Mouse (Mus musculus): Measurements from ENCODE around the gene Mfap1b.

DNA sequence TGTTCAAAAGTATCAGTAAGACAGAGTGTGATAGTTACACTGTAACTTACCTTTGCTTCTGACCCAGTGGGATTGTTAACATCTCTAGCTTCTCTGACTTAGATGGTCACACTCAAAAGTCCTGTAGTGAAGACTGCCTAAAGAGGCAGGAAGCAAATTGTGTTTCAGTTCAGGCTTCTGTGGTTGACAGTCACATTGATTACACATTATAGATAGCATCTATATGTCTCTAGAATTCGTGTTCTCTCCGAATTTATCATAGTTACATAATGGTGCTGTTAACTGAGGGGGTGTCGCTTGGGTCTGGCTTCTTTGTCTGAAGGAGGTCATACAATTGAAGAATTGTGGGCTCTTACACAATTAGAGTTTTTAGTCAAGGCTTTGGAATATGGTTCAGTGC, 58.8 kb downstream of the Mfap1b start:
- TF ChIP-seq CTCF (IDR thresholded peaks at IDR 0.05; ENCODE audit: borderline replicate concordance, insufficient read depth, low read depth, low read length) (no peak), POLR2A (IDR thresholded peaks at IDR 0.05; ENCODE audit: borderline replicate concordance, insufficient read depth, low read length) (no peak)

Data from cerebellum, adult 2 months (tissue).